18 mouse cellular contexts compared by ENCODE assay signal in the genomic region with DNA sequence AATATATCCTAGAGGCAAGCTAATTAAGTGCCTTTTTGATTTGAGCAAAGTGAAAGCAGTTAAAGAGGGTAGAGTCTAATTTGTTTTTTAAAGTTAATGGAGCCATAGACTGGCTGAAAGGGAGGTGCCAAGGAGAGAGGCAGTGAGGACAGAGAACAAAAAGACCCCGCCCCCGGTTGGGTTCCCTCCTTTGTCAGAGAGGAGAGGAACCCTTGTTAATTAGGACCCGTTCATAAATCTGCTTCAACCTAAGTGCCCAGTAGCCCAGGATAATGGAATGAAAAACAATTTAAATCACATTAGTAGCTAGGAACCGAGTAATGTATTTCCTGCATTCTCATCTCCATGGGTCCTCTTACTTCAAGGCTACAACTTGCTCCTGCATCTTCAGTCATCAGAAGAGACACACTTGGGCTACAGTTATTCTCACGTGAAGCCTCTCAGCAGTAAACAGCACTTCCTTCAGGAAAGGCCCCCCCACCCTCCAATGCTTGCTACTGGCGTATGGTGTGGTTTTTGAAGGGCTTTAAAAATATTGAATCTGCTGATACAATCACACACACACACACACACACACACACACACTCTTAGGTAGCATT. TPM values are rescaled to one million over a fixed set of nuclear protein-coding genes. Genes with fewer than 3 reads are reported as not detected.
DNase-seq lines count a peak whose midpoint lies in the region; ATAC-seq and TF ChIP-seq lines count a peak whose summit lies in the region.
"Had no signal": no experiment of that assay in that cellular context is flagged by ENCODE, and none has a peak within 500 bp of the region (broad histone marks: within the 10 kb centered on the region; RNA-seq: fewer than 3 reads in every experiment).

No protein-coding gene starts in this region.

- TF ChIP-seq POLR2A in CH12.LX (IDR thresholded peaks at IDR 0.05; ENCODE audit: low read depth, low read length): no peak

- TF ChIP-seq RAD21 in CH12.LX (IDR thresholded peaks at IDR 0.05; ENCODE audit: low read depth, low read length): no peak

- no peak overlapping the region for H3K4me2 ChIP-seq in hindbrain, embryonic 12.5 days (replicated peaks)
- H3K4me2 ChIP-seq in CH12.LX (ENCODE audit: insufficient read depth, low read depth, poor library complexity, severe bottlenecking): 0 out of 2 replicates have a peak overlapping the region, but pooled peaks have one; percentile 13
- no peak overlapping the region for H3K4me2 ChIP-seq in neural tube, embryonic 13.5 days
- H3K4me2 ChIP-seq: embryonic facial prominence, embryonic 12.5 days; heart, embryonic 11.5 days; midbrain, embryonic 15.5 days had no signal

- no peaks in the 10 kb centered on the region for H3K79me2 ChIP-seq in CH12.LX (replicated peaks; ENCODE audit: control insufficient read depth, extremely low read depth, insufficient read depth, poor library complexity, severe bottlenecking)

- H3K4me1 ChIP-seq in hindbrain, embryonic 12.5 days: no peaks in the 10 kb centered on the region
- 0 out of 2 replicates have a peak, but pooled peaks cover 8% of the 10 kb centered on the region for H3K4me1 ChIP-seq in hindbrain, embryonic 10.5 days (replicated peaks)
- no peaks in the 10 kb centered on the region for H3K4me1 ChIP-seq in CH12.LX (ENCODE audit: control insufficient read depth in 1 of 2, insufficient read depth in 2 of 2)
- H3K4me1 ChIP-seq in neural tube, embryonic 13.5 days (replicated peaks): peaks cover 5% of the 10 kb centered on the region
- H3K4me1 ChIP-seq: embryonic facial prominence, embryonic 12.5 days had no signal

- no peaks in the 10 kb centered on the region for H3K9me3 ChIP-seq in hindbrain, embryonic 12.5 days (replicated peaks)
- H3K9me3 ChIP-seq in hindbrain, embryonic 10.5 days: no peaks in the 10 kb centered on the region
- H3K9me3 ChIP-seq in CH12.LX (replicated peaks; ENCODE audit: low read length): no peaks in the 10 kb centered on the region
- no peaks in the 10 kb centered on the region for H3K9me3 ChIP-seq in neural tube, embryonic 13.5 days
- H3K9me3 ChIP-seq: embryonic facial prominence, embryonic 12.5 days; midbrain, embryonic 15.5 days had no signal

- no peaks in the 10 kb centered on the region for H3K27me3 ChIP-seq in hindbrain, embryonic 12.5 days
- no peaks in the 10 kb centered on the region for H3K27me3 ChIP-seq in hindbrain, embryonic 10.5 days (ENCODE audit: insufficient read depth, poor library complexity, severe bottlenecking)
- H3K27me3 ChIP-seq in CH12.LX (replicated peaks): no peaks in the 10 kb centered on the region
- H3K27me3 ChIP-seq in neural tube, embryonic 13.5 days: peaks cover 16% of the 10 kb centered on the region; the same call in 1 of the 2 replicates
- H3K27me3 ChIP-seq: embryonic facial prominence, embryonic 12.5 days; midbrain, embryonic 15.5 days had no signal

- H3K4me3 ChIP-seq in hindbrain, embryonic 12.5 days: no peak overlapping the region
- no peak overlapping the region for H3K4me3 ChIP-seq in hindbrain, embryonic 10.5 days
- H3K4me3 ChIP-seq in CH12.LX (replicated peaks in 1 of 3; ENCODE audit: low read depth in 2 of 3, low read length in 2 of 3, poor library complexity in 1 of 3): no peak overlapping the region
- no peak overlapping the region for H3K4me3 ChIP-seq in neural tube, embryonic 13.5 days
- H3K4me3 ChIP-seq: embryonic facial prominence, embryonic 12.5 days; midbrain, embryonic 15.5 days had no signal

- no peak overlapping the region for H3K9ac ChIP-seq in hindbrain, embryonic 12.5 days
- no peak overlapping the region for H3K9ac ChIP-seq in CH12.LX (ENCODE audit: insufficient read depth, low read depth)
- no peak overlapping the region for H3K9ac ChIP-seq in neural tube, embryonic 13.5 days
- H3K9ac ChIP-seq: embryonic facial prominence, embryonic 12.5 days; liver, embryonic 14.5 days; midbrain, embryonic 15.5 days had no signal

- TF ChIP-seq EP300 in CH12.LX (IDR thresholded peaks at IDR 0.05; ENCODE audit: low read length): no peak

- in situ Hi-C loops in CH12.LX (cut with MboI; ENCODE audit: low pct_ligation_motif_present, low pct_unique_long_range_greater_than_20kb, low sequenced_read_pairs): no loop called here

- dilution Hi-C loops in CH12.LX (cut with MboI; ENCODE audit: extremely low pct_ligation_motif_present, extremely low pct_unique_long_range_greater_than_20kb, low sequenced_read_pairs): no loop called here

- H3K27ac ChIP-seq in hindbrain, embryonic 12.5 days: no peak overlapping the region
- no peak overlapping the region for H3K27ac ChIP-seq in hindbrain, embryonic 10.5 days
- no peak overlapping the region for H3K27ac ChIP-seq in CH12.LX (ENCODE audit: insufficient read depth, low read depth)
- H3K27ac ChIP-seq in neural tube, embryonic 13.5 days (replicated peaks): no peak overlapping the region
- H3K27ac ChIP-seq: embryonic facial prominence, embryonic 12.5 days; liver, embryonic 14.5 days; midbrain, embryonic 15.5 days had no signal

- no peak for TF ChIP-seq CTCF in CH12.LX (conservative IDR thresholded peaks at IDR 0.05 in 1 of 2, IDR thresholded peaks at IDR 0.05 in 1 of 2; ENCODE audit: low read depth in 2 of 2, low read length in 2 of 2)

- 0 out of 2 replicates have a peak, but pooled peaks have one; percentile 52 for ATAC-seq in hindbrain, embryonic 12.5 days (ENCODE audit: low FRiP score)
- peak; percentile 75 for ATAC-seq in neural tube, embryonic 13.5 days (ENCODE audit: low read depth)
- ATAC-seq in inflammation-experienced regulatory T-cells, adult 6 months: no peak
- ATAC-seq: midbrain, embryonic 15.5 days had no signal

- WGBS in hindbrain, embryonic 12.5 days: 31% methylated on average over 6 of the region's 6 CpGs
- WGBS in hindbrain, embryonic 10.5 days: 42% methylated on average over 6 of the region's 6 CpGs
- WGBS in neural tube, embryonic 13.5 days: 11% methylated on average over 6 of the region's 6 CpGs

- H3K36me3 ChIP-seq in hindbrain, embryonic 12.5 days: no peaks in the 10 kb centered on the region
- H3K36me3 ChIP-seq in hindbrain, embryonic 10.5 days: no peaks in the 10 kb centered on the region
- no peaks in the 10 kb centered on the region for H3K36me3 ChIP-seq in CH12.LX (replicated peaks in 1 of 2; ENCODE audit: control insufficient read depth in 1 of 2, insufficient read depth in 1 of 2, low read length in 1 of 2)
- H3K36me3 ChIP-seq in neural tube, embryonic 13.5 days: no peaks in the 10 kb centered on the region
- H3K36me3 ChIP-seq: embryonic facial prominence, embryonic 12.5 days; midbrain, embryonic 15.5 days had no signal

- DNase-seq in hindbrain, embryonic 10.5 days (ENCODE audit: low spot score): no peak
- DNase-seq in CH12.LX (ENCODE audit: extremely low read depth): no peak
- peak; percentile 38 for DNase-seq in embryo, embryonic 11 days
- DNase-seq in urinary bladder, postnatal 36 days (ENCODE audit: low spot score in 2 of 2): no peak
- DNase-seq: B cell, adult 2 months; cerebellum, adult 11-12 months; cerebellum, postnatal 25 days; kidney, postnatal 36 days; layer of hippocampus, adult 9-11 months; thymus, postnatal 4 days had no signal

TF ChIP-seq in CH12.LX, 34 proteins besides CTCF, POLR2A, EP300 and RAD21:
- TF ChIP-seq NRF1 (IDR thresholded peaks at IDR 0.05; ENCODE audit: low read depth, low read length) (no peak), MAX (IDR thresholded peaks at IDR 0.05; ENCODE audit: low read length) (no peak), MXI1 (IDR thresholded peaks at IDR 0.05; ENCODE audit: low read depth, low read length) (no peak), ZC3H11A (IDR thresholded peaks at IDR 0.05; ENCODE audit: low read depth, low read length) (no peak), BHLHE40 (IDR thresholded peaks at IDR 0.05; ENCODE audit: low read depth, low read length) (no peak), MAZ (IDR thresholded peaks at IDR 0.05; ENCODE audit: low read depth, low read length) (no peak), UBTF (IDR thresholded peaks at IDR 0.05; ENCODE audit: low read depth, low read length) (no peak), ZKSCAN1 (IDR thresholded peaks at IDR 0.05; ENCODE audit: borderline replicate concordance, low read depth, low read length) (no peak), PAX5 (IDR thresholded peaks at IDR 0.05; ENCODE audit: low read length) (no peak), CHD1 (IDR thresholded peaks at IDR 0.05; ENCODE audit: low read depth, low read length) (no peak), MEF2A (IDR thresholded peaks at IDR 0.05; ENCODE audit: borderline replicate concordance, low read depth, low read length) (no peak), NELFE (IDR thresholded peaks at IDR 0.05; ENCODE audit: low read depth, low read length) (no peak), USF1 (IDR thresholded peaks at IDR 0.05; ENCODE audit: low read depth, low read length) (no peak), IRF4 (IDR thresholded peaks at IDR 0.05; ENCODE audit: low read depth, low read length) (no peak), SMC3 (IDR thresholded peaks at IDR 0.05; ENCODE audit: low read depth, low read length) (no peak), TCF12 (IDR thresholded peaks at IDR 0.05; ENCODE audit: low read depth, low read length) (no peak), KAT2A (IDR thresholded peaks at IDR 0.05; ENCODE audit: insufficient replicate concordance, low read length) (no peak), SIN3A (IDR thresholded peaks at IDR 0.05; ENCODE audit: low read length) (no peak), E2F4 (IDR thresholded peaks at IDR 0.05; ENCODE audit: insufficient replicate concordance, low read depth, low read length) (no peak)

RNA-seq across cellular contexts. Expression of a gene that starts 21.6 kb away (rescaled TPM):
- 6.6 and 7.0 TPM in 2 replicates for polyA plus RNA-seq in hindbrain, embryonic 12.5 days (2016; fragmentation: Nextera tagmentation; extraction: Ambion mirVana)
- polyA plus RNA-seq in hindbrain, embryonic 10.5 days (2016; fragmentation: Nextera tagmentation; extraction: Ambion mirVana): 3.3 and 3.7 TPM in 2 replicates
- total RNA-seq in CH12.LX (2012; rRNA removed) (not detected in 2 replicates), CH12.LX (2014; rRNA removed) (not detected in 2 replicates)
- not detected in 2 replicates for polyA plus RNA-seq in CH12.LX (2012; ENCODE audit: insufficient read length, low read depth)
- 4.2 TPM in 2 replicates for polyA plus RNA-seq in neural tube, embryonic 13.5 days (2015; fragmentation: Nextera tagmentation; extraction: Ambion mirVana)
- polyA plus RNA-seq in inflammation-experienced regulatory T-cells, adult 6 months (2017; shearing (Covaris generic)): not detected
- total RNA-seq: megakaryocyte, adult 5-6 weeks had no signal
